Mouse (Mus musculus) brain, embryonic 14.5 days (tissue): ENCODE data around the gene Paqr4.

Experiments used
- CTCF ChIP-seq: fragments of 200-500 bp; IDR thresholded peaks from 2 replicates; pipeline ENCODE4 v1.5.1; 2012; ENCODE audit warnings: inconsistent platforms, mild to moderate bottlenecking, moderate library complexity, borderline replicate concordance; ENCODE audit not compliant: insufficient read depth, insufficient read length; ENCODE audit errors: extremely low read depth
- POLR2A ChIP-seq: fragments of 200-500 bp; IDR thresholded peaks from 2 replicates; pipeline ENCODE4 v1.6.1; 2012; ENCODE audit warnings: mild to moderate bottlenecking, inconsistent platforms, borderline replicate concordance; ENCODE audit not compliant: poor library complexity, insufficient read depth, insufficient read length, severe bottlenecking; ENCODE audit errors: extremely low read depth

DNA sequence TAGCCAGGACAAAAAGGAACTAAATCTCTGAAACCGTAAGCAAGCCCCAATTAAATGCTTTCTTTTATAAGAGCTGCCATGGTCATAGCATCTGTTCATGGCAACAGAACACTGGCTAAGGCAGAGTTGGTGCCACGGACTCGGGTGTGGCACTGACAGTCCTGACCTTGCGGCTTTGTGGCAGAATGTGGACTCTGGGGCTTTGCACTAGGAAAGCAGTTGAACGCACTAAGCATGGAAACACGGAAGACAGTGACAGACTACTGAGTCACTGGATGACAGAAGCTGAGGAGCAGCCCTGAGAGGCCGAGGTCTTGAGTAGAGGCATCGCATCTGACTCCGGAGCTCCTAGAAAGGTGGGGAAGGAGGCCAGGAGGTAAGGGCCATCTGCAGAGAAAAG is 16.9 kb upstream of the Paqr4 start:
- TF ChIP-seq POLR2A: no peak
- no peak for TF ChIP-seq CTCF
